Mouse (Mus musculus) lung, postnatal 0 days (tissue): ENCODE measurements at regions not wholly inside any gene's neighbourhood (a gene's known extent, or its start where the extent isn't known, plus 50 kb on each side); places are given as distances from the start of the nearest gene placed in this dataset.

Source experiments
- CTCF ChIP-seq: IDR thresholded peaks from 2 replicates; pipeline ENCODE4 v1.5.1; 2016; ENCODE audit warnings: antibody characterized with exemption, mild to moderate bottlenecking
- EP300 ChIP-seq: IDR thresholded peaks from 2 replicates; pipeline ENCODE4 v1.6.1; 2016; ENCODE audit warnings: antibody characterized with exemption, mild to moderate bottlenecking, control low read depth

DNA sequence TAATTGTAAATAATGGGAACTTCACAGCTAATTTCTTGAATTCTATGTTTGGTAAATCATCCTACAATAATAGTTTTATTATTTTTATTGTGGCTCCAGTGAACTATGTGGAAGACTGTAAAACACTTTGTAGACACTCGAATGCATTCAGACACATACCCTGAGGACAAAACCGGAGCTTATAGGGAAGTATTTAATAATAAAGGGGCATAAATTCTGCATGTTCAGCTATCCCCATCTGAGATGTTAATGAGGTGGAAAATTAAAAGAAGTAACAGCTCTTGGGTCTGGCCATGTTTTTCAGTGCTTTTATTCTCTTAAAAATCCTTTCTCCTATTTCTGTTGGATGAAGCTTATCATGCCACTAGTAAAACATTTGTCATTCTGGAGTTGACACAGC, 657.8 kb downstream of the 1190002N15Rik start:
- no peak for TF ChIP-seq CTCF
- TF ChIP-seq EP300: no peak
